Mouse (Mus musculus) E14TG2a.4 (cell line): ENCODE measurements around the gene Coro1a.

Experiments used
- CTCF ChIP-seq: conservative IDR thresholded peaks from 2 replicates; pipeline ENCODE4 v1.5.1; 2014; ENCODE audit warnings: low read length
- NANOG ChIP-seq: IDR thresholded peaks from 2 replicates; pipeline ENCODE4 v1.6.1; 2014; ENCODE audit warnings: borderline replicate concordance, low read length, mixed read lengths
- POU5F1 ChIP-seq: IDR thresholded peaks from 2 replicates; pipeline ENCODE4 v1.6.1; 2014; ENCODE audit warnings: low read length, borderline replicate concordance

DNA sequence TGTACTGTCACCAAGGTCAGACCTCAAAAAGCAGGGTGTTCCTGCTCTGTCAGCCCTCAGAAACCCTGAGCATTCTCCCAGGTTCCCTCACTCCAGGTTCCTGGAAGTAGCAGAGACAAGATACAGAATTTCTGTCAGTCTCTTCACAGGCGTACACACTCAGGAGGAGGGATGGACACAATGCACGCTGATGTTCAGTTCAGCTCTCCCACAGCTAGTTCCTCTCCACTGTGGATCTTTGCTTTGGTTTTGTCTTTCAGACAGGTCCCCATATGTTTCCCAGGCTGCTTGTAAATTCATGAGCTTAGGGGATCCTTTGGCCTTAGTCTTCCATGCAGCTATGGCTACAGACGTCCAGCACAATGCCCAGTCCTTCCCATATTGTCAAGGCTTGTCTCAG, 10.7 kb downstream of the Coro1a start:
- no peak for TF ChIP-seq CTCF
- no peak for TF ChIP-seq POU5F1
- no peak for TF ChIP-seq NANOG
